Mouse (Mus musculus) intestine, embryonic 16.5 days (tissue): Measurements from ENCODE around the gene Tnpo2. TPM values are rescaled to one million over a fixed set of nuclear protein-coding genes. Genes with fewer than 3 reads are reported as not detected.

Experiments
- ATAC-seq: fragments of 200-750 bp; cut with Nextera tagmentation; 2 replicates; pipeline ENCODE4 v1.8.0; 2017; ENCODE audit warnings: moderate TSS enrichment, moderate library complexity
- H3K27ac ChIP-seq: fragments of 300-500 bp; sonication (generic); 2 replicates; pipeline ENCODE4 v1.5.1; 2014; ENCODE audit warnings: mild to moderate bottlenecking, low read length
- H3K27me3 ChIP-seq: fragments of 300-500 bp; sonication (generic); replicated peaks from 2 replicates; pipeline ENCODE4 v1.6.1; 2014; ENCODE audit warnings: low read length, control low read depth, mixed read lengths; ENCODE audit not compliant: control insufficient read depth, insufficient read depth
- H3K36me3 ChIP-seq: fragments of 300-500 bp; sonication (generic); 2 replicates; pipeline ENCODE4 v1.6.1; 2014; ENCODE audit warnings: low read length, control low read depth; ENCODE audit not compliant: control insufficient read depth, insufficient read depth
- H3K4me1 ChIP-seq: fragments of 300-500 bp; sonication (generic); 2 replicates; pipeline ENCODE4 v1.6.1; 2014; ENCODE audit warnings: low read length, control low read depth, mixed read lengths; ENCODE audit not compliant: control insufficient read depth, insufficient read depth
- H3K4me2 ChIP-seq: fragments of 300-500 bp; sonication (generic); 2 replicates; pipeline ENCODE4 v1.6.1; 2014; ENCODE audit warnings: low read depth, low read length, control low read depth
- H3K4me3 ChIP-seq: fragments of 300-500 bp; sonication (generic); 2 replicates; pipeline ENCODE4 v1.5.1; 2014; ENCODE audit warnings: mild to moderate bottlenecking, low read length
- H3K9ac ChIP-seq: fragments of 300-500 bp; sonication (generic); 2 replicates; pipeline ENCODE4 v1.6.1; 2014; ENCODE audit warnings: low read depth, low read length
- H3K9me3 ChIP-seq: fragments of 300-500 bp; sonication (generic); 2 replicates; pipeline ENCODE4 v1.6.1; 2016; ENCODE audit warnings: low read length, control low read depth; ENCODE audit not compliant: control insufficient read depth
- WGBS: fragments of 180-500 bp; shearing (Covaris S2); extraction: QIAGEN DNeasy Blood & Tissue Kit; methylation state at CpG from one replicate; pipeline ENCODE4 v1.1.7; 2014; 5-methylcytosine and 5-hydroxymethylcytosine counted together
- polyA plus RNA-seq: library from polyadenylated mRNA; unstranded; fragments of >200 nt; fragmentation: Nextera tagmentation; extraction: Ambion mirVana; gene quantifications from 2 replicates; pipeline ENCODE4 v1.2.1, GENCODE M21; 2015

The Tnpo2 gene
- polyA plus RNA-seq, 1 experiment from 2014 or later = 22.0 TPM

DNA sequence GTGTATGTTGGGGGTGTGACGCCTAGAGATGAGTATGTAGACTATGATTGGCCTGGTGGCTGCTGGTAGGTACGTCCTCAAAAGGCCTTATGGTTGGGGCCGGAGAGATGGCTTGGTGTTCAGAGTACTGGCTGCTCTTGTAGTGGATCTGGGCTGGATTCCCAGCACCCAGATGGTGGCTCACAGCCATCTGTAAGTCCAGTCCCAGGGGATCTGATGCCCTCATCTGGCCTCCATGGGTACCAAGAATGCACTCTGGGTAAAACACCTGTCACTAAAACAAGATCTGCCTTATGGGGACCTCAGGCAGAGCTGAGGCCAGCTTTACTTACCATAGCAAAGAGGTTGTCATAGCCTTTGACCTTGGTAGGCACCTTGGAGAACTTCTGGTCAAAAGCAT, 12.9 kb upstream of the Tnpo2 start:
- Histone ChIP-seq H3K4me2 (peak overlapping the region; percentile 81; the same call in 1 of the 2 replicates), H3K27me3 (no peaks in the 10 kb centered on the region), H3K9me3 (no peaks in the 10 kb centered on the region), H3K27ac (no peak overlapping the region), H3K9ac (0 out of 2 replicates have a peak overlapping the region, but pooled peaks have one; percentile 73), H3K36me3 (peaks cover 2% of the 10 kb centered on the region), H3K4me3 (0 out of 2 replicates have a peak overlapping the region, but pooled peaks have one; percentile 67), H3K4me1 (peaks cover 27% of the 10 kb centered on the region)
- 94% methylated on average over 3 of the region's 3 CpGs for WGBS
- ATAC-seq = no peak

DNA sequence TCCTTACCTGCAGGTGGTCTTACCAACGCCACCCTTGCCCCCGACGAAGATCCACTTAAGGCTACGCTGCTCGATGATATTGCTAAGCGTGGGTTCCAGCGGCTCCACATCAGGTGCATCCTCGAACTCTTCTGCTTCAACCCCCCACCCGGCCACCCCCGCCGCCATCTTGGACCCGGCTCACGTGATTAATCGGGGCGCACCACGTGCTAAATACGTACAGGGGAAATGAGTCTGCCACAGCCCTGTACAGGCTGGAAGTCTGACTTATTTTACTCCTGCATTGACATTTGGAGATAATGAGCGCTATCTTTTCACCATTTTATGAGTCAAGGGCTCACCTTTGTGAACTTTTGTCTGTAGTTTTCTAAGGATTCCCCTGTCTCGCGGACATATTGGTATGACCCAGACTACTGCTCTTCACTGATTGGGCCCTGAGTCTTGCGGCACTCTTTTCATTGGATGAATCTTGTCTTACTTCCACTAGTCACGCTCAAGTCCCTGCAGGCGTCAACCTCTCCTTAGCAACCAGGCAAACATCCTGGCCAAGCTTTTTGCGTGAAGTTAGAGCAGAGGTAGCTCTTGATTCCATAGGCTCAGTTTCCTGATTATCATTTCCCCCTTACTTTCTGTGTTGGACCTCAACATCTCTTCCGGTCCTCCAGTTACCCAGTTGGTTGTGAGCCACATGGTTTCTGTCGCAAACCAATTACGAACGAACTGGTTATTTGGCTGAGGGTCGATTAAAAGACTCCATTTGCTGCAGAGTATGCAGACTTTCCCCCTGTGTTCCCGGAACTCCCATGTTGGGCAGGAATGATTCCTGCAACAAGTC, 11.4 kb upstream of the Tnpo2 start, which contains the start of gene Asna1:
TSS of gene Asna1 (minus strand) at position 184 of the 835 bp plus-strand sequence.
- peak; percentile 89 for ATAC-seq
- 4% methylated on average over 30 of the region's 30 CpGs for WGBS

DNA sequence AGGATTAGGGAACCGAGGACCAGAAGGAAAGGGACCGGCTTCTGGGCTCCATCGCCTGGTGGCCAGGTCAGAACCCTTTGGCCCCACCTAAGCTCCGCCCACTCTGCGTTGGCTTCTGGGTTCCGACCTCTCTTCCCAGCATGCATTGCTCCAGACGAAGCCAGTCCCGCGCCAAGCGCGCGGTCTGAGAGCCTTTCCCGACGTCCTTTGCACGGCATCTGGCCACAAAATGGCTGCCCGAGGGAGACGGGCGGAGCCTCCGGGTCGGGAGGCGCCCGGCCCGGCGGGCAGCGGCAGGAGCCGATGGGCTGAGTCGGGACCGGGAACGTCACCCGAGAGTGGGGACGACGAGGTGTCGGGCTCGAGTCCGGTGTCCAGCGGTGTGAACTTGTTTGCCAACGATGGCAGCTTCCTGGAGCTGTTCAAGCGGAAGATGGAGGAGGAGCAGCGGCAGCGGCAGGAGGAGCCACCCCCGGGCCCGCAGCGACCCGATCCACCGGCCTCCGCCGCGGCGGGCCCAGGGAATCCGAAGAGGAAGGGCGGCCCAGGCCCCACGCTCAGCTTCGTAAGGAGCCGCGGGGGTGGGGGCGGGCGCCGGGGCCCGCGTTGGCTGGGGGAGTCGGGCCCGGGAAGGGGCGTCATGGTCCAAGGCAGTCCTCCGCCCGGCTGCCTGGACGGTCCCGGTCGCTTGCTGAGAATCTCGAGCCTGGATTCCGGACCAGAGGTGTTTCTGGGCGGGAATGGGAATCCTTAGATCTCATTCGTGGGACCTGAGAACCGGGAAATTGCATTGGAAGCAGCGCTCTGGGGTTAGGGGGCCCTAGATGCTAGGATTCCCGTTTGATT, 9.8 kb upstream of the Tnpo2 start, which contains the start of gene Trir:
TSS of gene Trir (plus strand) at position 154 of the 846 bp plus-strand sequence.
- H3K4me2 ChIP-seq = peak within 1 kb of the TSS; percentile 71
- peak; percentile 82 for ATAC-seq
- H3K4me3 ChIP-seq = peak within 1 kb of the TSS; percentile 97
- peaks cover 33% of the 10 kb centered on the region for H3K4me1 ChIP-seq
- H3K27me3 ChIP-seq = no peaks in the 10 kb centered on the region
- H3K9ac ChIP-seq = peak within 1 kb of the TSS; percentile 99
- H3K27ac ChIP-seq = peak within 1 kb of the TSS; percentile 90
- under 1% methylated on average over 75 of the region's 75 CpGs for WGBS
- H3K36me3 ChIP-seq = peaks cover 13% of the 10 kb centered on the region
- H3K9me3 ChIP-seq = no peaks in the 10 kb centered on the region

More for the DNA sequence above, 11.4 kb upstream of the Tnpo2 start, which contains the start of gene Asna1:
- H3K4me1 ChIP-seq = peaks cover 33% of the 10 kb centered on the region
- peak within 1 kb of the TSS; percentile 81 for H3K4me2 ChIP-seq
- H3K36me3 ChIP-seq = peaks cover 9% of the 10 kb centered on the region
- H3K4me3 ChIP-seq = peak within 1 kb of the TSS; percentile 67
- H3K9me3 ChIP-seq = no peaks in the 10 kb centered on the region
- peak within 1 kb of the TSS; percentile 73 for H3K9ac ChIP-seq
- no peaks in the 10 kb centered on the region for H3K27me3 ChIP-seq
- H3K27ac ChIP-seq = peak within 1 kb of the TSS; percentile 79

DNA sequence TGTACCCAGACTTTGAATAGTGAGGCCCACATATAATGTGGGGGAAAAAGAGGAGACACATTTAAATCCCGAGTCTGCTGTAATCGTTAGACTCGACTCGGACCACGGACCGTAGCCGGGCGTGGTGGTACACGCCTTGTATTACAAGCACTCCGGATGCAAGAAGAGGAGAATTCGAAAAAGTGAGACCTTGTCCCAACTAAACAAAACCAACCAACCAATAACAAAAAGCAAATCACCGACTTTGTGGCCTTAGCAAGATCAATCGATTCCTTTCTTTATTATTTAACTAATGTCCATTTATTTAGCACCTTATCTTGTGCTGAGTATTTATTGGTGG, 9.2 kb upstream of the Tnpo2 start:
- peak overlapping the region; percentile 54 for H3K4me2 ChIP-seq
- H3K27me3 ChIP-seq = no peaks in the 10 kb centered on the region
- no peak for ATAC-seq
- under 1% methylated on average over 13 of the region's 13 CpGs for WGBS
- H3K27ac ChIP-seq = peak overlapping the region; percentile 90
- peak overlapping the region; percentile 97 for H3K4me3 ChIP-seq
- H3K9me3 ChIP-seq = no peaks in the 10 kb centered on the region
- peaks cover 15% of the 10 kb centered on the region for H3K36me3 ChIP-seq
- H3K4me1 ChIP-seq = peaks cover 33% of the 10 kb centered on the region
- H3K9ac ChIP-seq = peak overlapping the region; percentile 99

DNA sequence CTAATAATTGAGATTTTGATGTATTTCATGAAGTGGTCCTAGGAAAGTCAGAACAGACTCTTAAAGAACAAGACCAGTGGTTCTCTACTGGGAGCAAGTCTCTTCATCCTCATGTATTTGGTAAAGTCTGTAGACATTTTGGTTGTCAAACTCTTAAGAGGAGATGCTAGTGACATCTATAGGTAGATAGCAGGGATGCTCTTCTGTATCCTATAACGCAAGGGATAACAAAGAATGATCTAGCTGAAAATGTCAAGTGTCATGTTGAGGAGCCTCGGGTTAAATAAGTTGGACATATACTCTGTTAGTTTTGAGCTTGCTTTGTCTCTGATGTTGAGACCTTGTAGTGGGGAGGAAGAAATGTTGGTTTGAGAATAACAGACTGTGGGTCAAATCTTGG, 8.8 kb upstream of the Tnpo2 start:
- peaks cover 15% of the 10 kb centered on the region for H3K36me3 ChIP-seq
- H3K4me2 ChIP-seq = peak overlapping the region; percentile 54
- H3K9ac ChIP-seq = peak overlapping the region; percentile 99
- no peaks in the 10 kb centered on the region for H3K9me3 ChIP-seq
- H3K4me3 ChIP-seq = peak overlapping the region; percentile 97
- H3K27me3 ChIP-seq = no peaks in the 10 kb centered on the region
- H3K4me1 ChIP-seq = peaks cover 33% of the 10 kb centered on the region
- no peak for ATAC-seq
- no peak overlapping the region for H3K27ac ChIP-seq
- WGBS = 20% methylated on average over 2 of the region's 2 CpGs

DNA sequence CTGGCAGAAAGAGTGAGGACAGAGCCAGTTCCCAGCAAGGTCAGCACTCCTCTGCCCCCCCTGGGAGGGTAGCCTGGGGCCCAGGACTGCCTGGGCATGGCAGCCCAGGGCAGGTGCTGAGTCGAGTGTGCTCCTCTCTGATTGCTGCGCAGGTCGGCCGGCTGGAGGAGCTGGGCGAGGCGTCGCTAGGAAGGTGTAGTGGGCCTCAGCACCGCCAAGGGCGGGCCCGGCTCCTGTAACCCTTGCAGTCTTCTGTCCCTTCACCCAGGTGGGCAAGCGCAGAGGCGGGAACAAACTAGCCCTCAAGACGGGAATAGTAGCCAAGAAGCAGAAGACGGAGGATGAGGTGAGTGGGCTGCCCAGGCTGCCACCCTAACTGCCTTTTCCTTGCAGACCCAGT, 7.4 kb upstream of the Tnpo2 start:
- ATAC-seq = no peak
- Histone ChIP-seq H3K4me2 (peak overlapping the region; percentile 54), H3K9ac (peak overlapping the region; percentile 99; the same call in 1 of the 2 replicates), H3K9me3 (no peaks in the 10 kb centered on the region), H3K27ac (0 out of 2 replicates have a peak overlapping the region, but pooled peaks have one; percentile 19), H3K36me3 (peaks cover 15% of the 10 kb centered on the region), H3K4me3 (peak overlapping the region; percentile 97; the same call in 1 of the 2 replicates), H3K4me1 (peaks cover 26% of the 10 kb centered on the region), H3K27me3 (no peaks in the 10 kb centered on the region)
- 71% methylated on average over 14 of the region's 14 CpGs for WGBS

DNA sequence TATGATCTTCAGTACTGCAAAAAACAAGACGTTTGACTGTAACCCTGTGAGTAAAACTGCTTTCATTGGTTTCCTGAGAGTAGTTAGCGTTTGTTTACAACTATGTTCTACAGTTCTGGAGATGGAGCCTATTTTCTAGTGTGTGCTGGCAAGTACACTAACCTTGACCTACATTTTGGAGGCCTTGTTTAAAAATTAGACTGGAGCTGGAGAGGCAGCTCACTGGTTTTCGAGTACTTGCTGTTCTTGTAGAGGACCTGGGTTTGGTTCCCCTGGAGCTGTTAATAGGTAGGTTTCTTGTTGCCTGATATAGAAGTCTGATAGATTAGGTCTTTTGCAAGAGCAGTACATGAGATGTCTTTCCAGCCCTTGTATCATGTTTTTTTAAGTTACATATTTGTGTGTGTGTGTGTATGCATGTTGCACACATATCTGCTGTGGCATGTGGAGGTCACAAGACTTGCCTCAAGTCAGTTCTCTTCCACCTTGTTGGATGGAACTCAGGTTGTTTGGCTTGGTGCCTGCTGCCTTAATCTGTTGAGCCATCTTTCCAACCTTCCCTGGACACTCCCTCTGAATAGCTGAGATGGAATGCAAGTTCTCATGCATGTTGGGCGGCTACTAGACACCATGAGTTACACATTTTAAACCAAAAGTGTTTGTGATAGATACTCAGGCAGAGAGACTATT, 3.9 kb upstream of the Tnpo2 start:
- no peak overlapping the region for H3K4me2 ChIP-seq
- no peak overlapping the region for H3K4me3 ChIP-seq
- H3K4me1 ChIP-seq = peaks cover 24% of the 10 kb centered on the region
- H3K9me3 ChIP-seq = no peaks in the 10 kb centered on the region
- H3K36me3 ChIP-seq = peaks cover 15% of the 10 kb centered on the region
- H3K27me3 ChIP-seq = no peaks in the 10 kb centered on the region
- no peak for ATAC-seq
- H3K27ac ChIP-seq = no peak overlapping the region
- H3K9ac ChIP-seq = no peak overlapping the region
- WGBS = 76% methylated on average over 4 of the region's 4 CpGs

DNA sequence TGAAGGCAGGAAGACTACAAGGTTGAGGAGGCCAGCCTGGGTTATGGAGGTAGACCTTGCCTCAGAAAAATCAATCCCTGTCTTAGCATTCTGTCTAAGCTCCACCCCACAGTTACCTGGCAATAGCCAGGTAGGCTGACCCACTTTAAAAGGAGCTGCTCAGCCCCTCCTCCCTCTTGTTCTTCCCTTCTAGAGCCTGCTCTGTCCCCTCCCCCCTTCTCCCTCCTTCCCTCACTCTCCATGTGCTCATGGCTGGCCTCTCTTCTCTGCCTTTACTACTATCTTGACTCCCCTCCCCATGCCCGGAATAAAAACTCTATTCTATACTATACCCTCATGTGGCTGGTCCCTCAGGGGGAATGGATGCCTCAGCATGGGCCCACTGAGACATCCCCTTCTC, 2.8 kb upstream of the Tnpo2 start:
- 48% methylated on average over 1 of the region's 1 CpGs for WGBS
- Histone ChIP-seq H3K36me3 (peaks cover 15% of the 10 kb centered on the region), H3K4me1 (peaks cover 20% of the 10 kb centered on the region), H3K4me3 (no peak overlapping the region), H3K27me3 (no peaks in the 10 kb centered on the region), H3K4me2 (no peak overlapping the region), H3K27ac (no peak overlapping the region), H3K9me3 (no peaks in the 10 kb centered on the region), H3K9ac (no peak overlapping the region)
- no peak for ATAC-seq
